Mouse (Mus musculus): Measurements from ENCODE around the gene Selenbp2. TPM values are rescaled to one million over a fixed set of nuclear protein-coding genes. Genes with fewer than 3 reads are reported as not detected.
"Not testable (repeated sequence)": the region's sequence is repeated elsewhere in the genome, so short reads cannot be mapped to it uniquely, and the experiment has no call there.

Gene Selenbp2
- 2.7 and 3.2 TPM in 2 replicates for polyA plus RNA-seq (2015; fragmentation: Nextera tagmentation; extraction: Ambion mirVana)

DNA sequence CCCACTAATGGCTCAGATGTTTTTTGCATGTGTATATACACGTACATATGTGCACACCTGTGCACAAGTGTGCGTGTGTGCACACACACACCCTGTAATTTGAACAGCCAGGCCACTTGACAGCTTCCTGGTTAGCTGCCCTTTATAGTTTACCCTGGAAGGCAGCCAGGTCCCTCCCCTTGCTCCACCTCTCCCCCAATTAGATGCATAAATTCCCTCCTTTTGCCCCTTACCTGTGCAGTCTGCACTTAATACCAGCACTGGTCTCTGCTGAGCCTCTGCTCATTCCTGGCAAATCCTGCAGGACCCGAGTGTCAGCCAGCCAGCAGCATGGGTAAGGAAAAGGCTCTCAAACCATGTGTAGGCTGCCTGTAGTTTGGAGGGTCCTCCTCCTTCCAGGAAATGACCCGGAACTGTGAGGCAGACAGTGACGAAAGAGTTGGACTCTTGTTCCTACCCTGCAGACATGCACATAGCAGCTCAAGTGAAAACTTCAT is at the start of gene Selenbp2:
Gene Selenbp2, plus strand, starts transcription at position 228 of the 497 bp plus-strand sequence.
- Histone ChIP-seq H3K4me2 (peak within 1 kb of the TSS; percentile 29), H3K9me3 (replicated peaks) (no peaks in the 10 kb centered on the region), H3K4me3 (replicated peaks) (no peak within 1 kb of the TSS), H3K9ac (no peak within 1 kb of the TSS), H3K27me3 (no peaks in the 10 kb centered on the region), H3K4me1 (peaks cover 16% of the 10 kb centered on the region), H3K36me3 (no peaks in the 10 kb centered on the region), H3K27ac (peak within 1 kb of the TSS; percentile 61; the same call in 1 of the 2 replicates)
- WGBS: 9% methylated on average over 5 of the region's 5 CpGs
- ATAC-seq (replicated peaks; ENCODE audit: low FRiP score): peak; percentile 48

DNA sequence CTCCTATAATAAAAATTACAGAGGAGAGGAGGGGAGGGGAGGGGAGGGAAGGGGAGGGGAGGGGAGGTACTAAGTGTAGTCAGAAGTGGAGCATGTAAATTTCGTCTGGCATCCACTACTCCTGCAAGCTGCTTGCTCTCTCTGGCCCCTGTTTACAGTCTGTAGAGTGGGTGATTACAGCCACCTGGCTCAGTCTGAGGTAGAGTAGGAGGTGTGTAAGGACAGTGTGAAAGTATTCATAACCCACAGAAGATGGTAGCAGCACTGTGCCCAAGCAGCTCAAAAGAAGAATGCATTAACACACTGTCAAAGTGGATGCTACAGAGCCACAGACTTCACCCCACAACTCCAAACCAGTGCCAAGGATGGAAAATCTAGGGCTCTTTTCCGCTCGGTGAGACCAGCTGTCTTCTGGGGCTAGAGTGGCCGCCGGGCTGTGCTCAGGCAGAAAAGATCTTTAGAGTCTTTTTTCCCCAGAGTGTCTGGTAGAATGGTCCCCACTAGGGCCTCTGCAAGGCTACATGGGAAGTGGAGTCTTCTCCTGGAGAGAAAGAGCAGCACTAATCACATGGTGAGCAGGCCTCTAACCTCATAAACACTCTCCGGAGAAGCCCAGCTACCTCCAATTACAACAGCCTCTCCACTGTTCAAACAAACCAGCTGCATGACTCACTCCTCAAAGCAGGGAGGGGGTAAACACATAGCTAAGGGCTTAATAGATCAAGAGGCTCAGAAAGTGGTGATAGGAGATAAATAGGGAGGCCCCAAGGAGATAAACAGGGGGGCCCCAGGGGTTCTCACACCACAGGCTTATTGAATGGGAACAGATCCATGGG is 44.4 kb upstream of the Selenbp2 start:
- Histone ChIP-seq H3K27me3 (no peaks in the 10 kb centered on the region), H3K27ac (peak overlapping the region; percentile 52), H3K4me3 (replicated peaks) (no peak overlapping the region), H3K36me3 (no peaks in the 10 kb centered on the region), H3K9ac (no peak overlapping the region), H3K9me3 (replicated peaks) (no peaks in the 10 kb centered on the region), H3K4me2 (0 out of 2 replicates have a peak overlapping the region, but pooled peaks have one; percentile 7), H3K4me1 (peaks cover 13% of the 10 kb centered on the region)
- ATAC-seq (replicated peaks; ENCODE audit: low FRiP score): peak; percentile 82
- 39% methylated on average over 6 of the region's 6 CpGs for WGBS

DNA sequence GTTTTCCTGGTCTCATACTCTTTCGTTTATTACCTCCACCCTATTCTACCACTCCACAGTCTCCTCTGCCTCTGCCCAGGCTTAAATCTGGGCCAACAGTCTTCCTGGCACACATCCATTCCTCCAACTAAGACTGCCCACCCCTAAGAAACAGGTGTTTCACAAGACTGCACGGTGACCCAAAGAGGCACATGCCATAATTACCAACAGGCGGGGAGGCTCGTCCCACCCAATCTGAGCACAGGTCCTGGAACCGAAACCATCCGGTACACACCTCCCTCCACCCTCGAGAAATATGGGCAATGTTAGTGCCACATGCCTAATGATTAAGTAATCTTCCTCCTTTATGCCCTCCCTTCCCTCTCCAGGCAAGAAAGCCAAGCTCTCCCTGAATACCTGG is 42.9 kb upstream of the Selenbp2 start:
- H3K4me2 ChIP-seq: no peak overlapping the region
- H3K9me3 ChIP-seq (replicated peaks): no peaks in the 10 kb centered on the region
- peaks cover 13% of the 10 kb centered on the region for H3K4me1 ChIP-seq
- H3K4me3 ChIP-seq (replicated peaks): no peak overlapping the region
- H3K9ac ChIP-seq: no peak overlapping the region
- no peak for ATAC-seq (replicated peaks; ENCODE audit: low FRiP score)
- no peaks in the 10 kb centered on the region for H3K36me3 ChIP-seq
- no peak overlapping the region for H3K27ac ChIP-seq
- 66% methylated on average over 7 of the region's 7 CpGs for WGBS
- no peaks in the 10 kb centered on the region for H3K27me3 ChIP-seq

DNA sequence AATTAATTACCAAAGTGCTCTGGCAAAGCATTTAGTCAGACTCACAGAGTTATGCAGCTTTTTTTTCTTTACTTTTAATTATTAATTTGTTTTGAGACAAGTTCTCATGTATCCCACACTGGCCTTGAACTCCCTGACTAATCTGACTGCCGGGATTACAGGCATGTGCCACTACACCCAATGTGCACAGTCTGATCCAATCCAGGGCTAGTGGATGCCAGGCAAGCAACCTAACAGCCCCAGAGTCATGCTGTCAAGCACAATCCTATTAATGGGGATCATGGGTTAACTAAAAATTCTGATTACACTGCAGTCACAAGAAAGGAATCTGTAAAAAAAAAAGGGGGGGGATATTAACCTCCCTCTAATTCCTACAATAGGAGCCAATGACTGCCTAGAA is 39.4 kb upstream of the Selenbp2 start:
- not testable (repeated sequence) for H3K9me3 ChIP-seq (replicated peaks); H3K9ac ChIP-seq; H3K27me3 ChIP-seq; H3K4me3 ChIP-seq (replicated peaks); H3K36me3 ChIP-seq; H3K27ac ChIP-seq; H3K4me2 ChIP-seq; ATAC-seq (replicated peaks; ENCODE audit: low FRiP score)
- peaks cover 19% of the 10 kb centered on the region for H3K4me1 ChIP-seq
- WGBS: 71% methylated on average over 1 of the region's 1 CpGs

DNA sequence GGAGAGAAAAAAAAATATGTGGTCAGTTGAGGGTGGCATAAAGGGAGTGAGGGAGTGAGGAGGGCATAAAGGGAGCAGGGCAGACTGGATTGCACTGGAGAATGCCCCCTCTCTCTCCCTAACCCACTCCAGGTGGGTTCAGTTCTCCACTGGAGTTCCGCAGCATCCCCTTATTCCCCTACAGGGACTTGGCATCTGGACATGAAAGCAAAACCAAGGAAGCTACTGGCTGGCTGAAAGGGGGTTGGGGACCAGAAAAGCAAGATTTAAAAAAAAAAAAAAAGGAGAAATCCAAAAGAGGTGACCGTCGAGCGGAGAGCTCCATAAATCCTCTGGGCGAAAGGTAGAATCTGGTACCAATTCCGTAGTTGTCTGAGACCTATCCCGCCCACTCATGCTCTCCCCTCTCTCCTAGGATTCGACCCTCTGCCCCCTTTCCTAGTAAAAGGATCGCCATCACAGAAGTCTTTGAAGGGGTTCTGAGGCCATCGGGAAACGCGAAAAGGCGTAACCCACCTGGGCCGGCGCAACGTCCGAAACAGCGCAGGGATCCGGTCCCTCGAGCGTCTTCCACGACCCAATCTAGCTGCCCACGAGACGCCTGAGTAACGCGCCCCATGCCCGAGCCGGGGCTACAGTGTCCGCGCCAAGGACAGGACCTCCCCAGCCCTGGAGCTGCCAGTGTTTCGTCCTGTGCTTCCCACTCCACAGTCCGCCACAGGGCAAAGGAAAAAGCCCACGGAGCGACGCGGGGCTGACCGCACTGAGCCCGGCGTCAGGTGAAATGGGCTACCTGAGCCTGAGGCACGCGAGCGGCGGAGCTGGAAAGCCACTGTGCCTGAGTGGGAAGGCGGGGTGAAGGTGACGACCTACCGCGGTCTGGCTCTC is 35.3 kb upstream of the Selenbp2 start:
- Histone ChIP-seq H3K9ac (peak overlapping the region; percentile 44; the same call in 1 of the 2 replicates), H3K4me1 (peaks cover 12% of the 10 kb centered on the region), H3K4me3 (replicated peaks) (peak overlapping the region; percentile 46), H3K4me2 (peak overlapping the region; percentile 78)
- H3K9me3 ChIP-seq (replicated peaks); ATAC-seq (replicated peaks; ENCODE audit: low FRiP score); H3K36me3 ChIP-seq; H3K27ac ChIP-seq; H3K27me3 ChIP-seq: not testable (repeated sequence)
- 1% methylated on average over 22 of the region's 47 CpGs for WGBS

DNA sequence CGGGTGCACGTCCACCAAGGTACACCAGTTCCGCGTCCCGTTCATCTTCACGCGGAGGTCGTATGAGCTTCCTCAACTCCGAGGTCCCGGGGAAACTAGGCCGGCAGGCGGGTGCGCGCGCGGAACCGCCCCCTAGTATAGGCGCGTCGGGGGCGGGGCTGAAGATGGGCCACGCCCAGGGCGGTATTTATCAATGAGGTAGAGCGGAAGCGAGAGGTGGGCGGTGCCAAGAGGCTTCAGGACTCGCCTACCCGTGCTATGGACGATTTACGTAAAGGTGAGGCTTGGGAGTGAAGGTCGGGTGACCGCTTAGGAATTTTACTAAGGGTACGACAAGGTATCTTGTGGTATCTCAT is 34.6 kb upstream of the Selenbp2 start, which contains the start of gene Tuft1:
Gene Tuft1, minus strand, starts transcription at position 133 of the 356 bp plus-strand sequence.
- Histone ChIP-seq H3K4me3 (replicated peaks) (peak within 1 kb of the TSS; percentile 46), H3K27ac (peak within 1 kb of the TSS; percentile 69), H3K9ac (peak within 1 kb of the TSS; percentile 44; the same call in 1 of the 2 replicates), H3K4me2 (peak within 1 kb of the TSS; percentile 78), H3K4me1 (peaks cover 12% of the 10 kb centered on the region)
- 0% methylated on average over 22 of the region's 33 CpGs for WGBS
- peak; percentile 96 for ATAC-seq (replicated peaks; ENCODE audit: low FRiP score)
- H3K9me3 ChIP-seq (replicated peaks); H3K27me3 ChIP-seq; H3K36me3 ChIP-seq: not testable (repeated sequence)

DNA sequence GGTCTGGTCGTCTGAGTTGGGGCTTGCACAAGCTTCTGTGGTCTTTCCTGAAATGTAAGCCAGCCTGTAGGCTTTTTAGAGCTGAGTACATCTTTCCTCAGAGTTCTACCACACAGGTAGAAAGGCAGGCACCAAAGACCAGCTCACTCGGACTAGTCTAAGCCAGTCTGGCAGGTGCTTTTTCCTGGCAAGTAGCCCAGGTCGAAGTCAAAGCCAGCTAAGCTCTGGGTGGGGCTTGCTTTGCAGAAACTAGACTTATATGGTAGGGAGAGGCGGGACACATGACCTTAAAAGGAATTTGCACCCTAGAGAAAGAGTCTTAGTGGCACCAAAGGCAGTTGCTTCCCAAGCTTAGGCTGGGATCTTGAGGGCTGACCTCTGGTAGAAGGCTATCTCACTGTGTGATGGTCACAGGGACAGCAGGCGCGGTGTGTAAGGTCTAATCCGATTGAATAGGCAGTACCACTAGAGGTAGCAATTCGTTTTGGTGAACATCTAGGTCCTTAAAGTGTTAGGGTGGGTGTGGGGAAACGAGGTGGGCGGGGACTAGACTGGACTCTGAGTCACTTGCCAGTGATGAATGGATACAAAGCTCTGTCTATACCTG is 34.1 kb upstream of the Selenbp2 start:
- Histone ChIP-seq H3K4me2 (peak overlapping the region; percentile 46), H3K4me1 (peaks cover 12% of the 10 kb centered on the region), H3K27ac (peak overlapping the region; percentile 69)
- not testable (repeated sequence) for H3K4me3 ChIP-seq (replicated peaks); H3K36me3 ChIP-seq; H3K9ac ChIP-seq; H3K9me3 ChIP-seq (replicated peaks); H3K27me3 ChIP-seq
- 27% methylated on average over 8 of the region's 10 CpGs for WGBS
- ATAC-seq (replicated peaks; ENCODE audit: low FRiP score): peak; percentile 82

DNA sequence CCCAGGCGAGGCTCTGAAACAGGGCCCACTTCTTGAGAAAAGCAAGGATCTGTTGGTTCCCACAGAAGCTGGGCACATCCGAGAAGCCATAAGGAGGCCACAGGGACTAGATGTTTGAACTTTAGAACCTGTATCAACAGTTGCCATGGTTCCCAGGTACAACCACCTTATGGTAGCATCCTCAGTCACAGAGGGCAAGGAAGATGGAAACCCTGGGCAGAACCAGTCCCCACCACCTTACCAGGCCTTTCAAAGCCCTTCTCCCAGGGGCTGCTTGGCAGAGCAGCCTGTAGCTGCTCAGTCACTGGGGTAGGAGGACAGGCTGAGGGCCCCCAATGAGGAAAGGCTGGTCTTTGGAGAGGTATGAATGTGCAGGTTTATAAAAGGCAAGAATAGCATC is 32.5 kb upstream of the Selenbp2 start:
- not testable (repeated sequence) for H3K4me2 ChIP-seq; H3K9me3 ChIP-seq (replicated peaks); H3K4me3 ChIP-seq (replicated peaks); H3K36me3 ChIP-seq; H3K27me3 ChIP-seq; H3K9ac ChIP-seq; ATAC-seq (replicated peaks; ENCODE audit: low FRiP score); H3K27ac ChIP-seq
- 93% methylated on average over 2 of the region's 2 CpGs for WGBS
- H3K4me1 ChIP-seq: peaks cover 12% of the 10 kb centered on the region

DNA sequence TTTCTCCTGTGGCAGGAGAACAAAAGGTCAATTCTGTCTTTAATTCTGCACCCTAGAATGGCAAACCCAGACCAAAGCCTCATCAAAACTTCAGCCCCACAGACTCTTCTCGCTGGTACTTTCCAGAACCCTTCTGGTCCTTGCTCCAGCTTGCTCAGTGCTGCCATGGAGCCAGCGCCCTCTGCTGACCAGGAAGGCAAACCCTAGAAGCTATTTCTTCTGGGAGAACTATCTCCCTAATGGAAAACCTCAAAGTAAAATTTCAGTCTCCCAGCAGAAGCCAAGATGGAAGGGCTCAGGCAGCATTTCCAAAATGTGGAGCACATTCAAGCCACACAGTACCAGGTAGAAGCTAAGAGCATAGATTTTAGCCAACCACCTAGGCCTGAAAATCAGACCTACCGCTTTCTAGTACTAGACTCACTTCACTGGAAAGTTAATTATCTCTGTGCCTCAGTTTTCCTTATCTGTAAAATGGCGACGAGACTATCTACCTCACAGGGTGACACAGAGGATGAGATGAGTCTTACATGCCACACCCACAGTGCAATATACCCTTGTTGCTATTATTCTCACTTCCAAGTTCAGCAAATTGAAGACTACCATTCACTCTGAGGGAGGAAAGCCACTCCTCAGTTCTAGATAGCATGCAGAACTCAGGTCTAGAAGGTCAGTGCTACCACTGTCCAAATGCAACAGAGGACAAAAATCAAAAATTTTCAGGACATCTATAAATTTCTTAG is 28.1 kb upstream of the Selenbp2 start:
- not testable (repeated sequence) for H3K4me3 ChIP-seq (replicated peaks); H3K9me3 ChIP-seq (replicated peaks); H3K36me3 ChIP-seq; H3K27me3 ChIP-seq; H3K4me2 ChIP-seq; H3K27ac ChIP-seq; H3K4me1 ChIP-seq; H3K9ac ChIP-seq
- ATAC-seq (replicated peaks; ENCODE audit: low FRiP score): peak; percentile 45; the same call in 1 of the 2 replicates
- WGBS: 52% methylated on average over 5 of the region's 5 CpGs

DNA sequence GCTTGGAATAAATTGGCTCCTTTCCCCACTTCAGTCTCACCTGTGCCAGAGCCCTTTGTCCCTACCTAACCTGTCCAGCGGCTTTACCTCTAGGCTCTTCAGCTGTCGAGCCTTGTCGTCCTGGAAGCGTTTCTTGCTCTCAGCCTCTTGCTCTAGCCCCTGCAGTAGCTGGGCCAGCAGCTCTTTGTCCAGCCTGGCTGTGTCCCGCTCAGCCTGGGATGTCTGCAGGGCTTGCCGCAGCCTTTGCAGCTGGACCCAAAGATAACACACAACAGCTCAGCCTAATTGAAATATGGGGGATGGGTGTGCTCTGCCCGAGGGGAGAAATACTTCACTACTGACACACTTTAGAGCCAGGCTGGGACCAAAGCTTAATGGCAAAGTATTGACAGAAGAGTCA is 27.5 kb upstream of the Selenbp2 start:
- not testable (repeated sequence) for H3K36me3 ChIP-seq; H3K9ac ChIP-seq; H3K27me3 ChIP-seq; H3K27ac ChIP-seq; H3K4me2 ChIP-seq; H3K4me3 ChIP-seq (replicated peaks); H3K9me3 ChIP-seq (replicated peaks); H3K4me1 ChIP-seq
- 34% methylated on average over 7 of the region's 7 CpGs for WGBS
- ATAC-seq (replicated peaks; ENCODE audit: low FRiP score): peak; percentile 60; the same call in 1 of the 2 replicates

DNA sequence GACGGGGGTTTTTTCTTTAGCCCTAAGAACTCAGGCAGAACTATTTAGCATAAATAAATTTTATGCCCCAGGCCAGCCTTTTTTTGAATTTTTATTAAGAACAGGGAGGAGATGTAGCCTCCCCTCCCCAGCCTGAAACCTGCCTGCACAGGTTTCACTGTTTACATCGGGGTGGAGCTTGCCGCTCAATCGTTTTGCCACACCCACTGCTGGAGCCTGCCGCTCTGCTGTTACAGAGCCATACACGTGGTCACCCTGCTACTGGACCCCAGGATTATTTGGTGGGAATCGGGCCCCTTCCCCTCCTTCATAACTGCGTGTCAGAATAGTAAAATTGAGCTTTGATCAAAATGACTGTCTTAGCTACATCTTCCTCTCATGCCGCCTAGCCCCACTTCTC is 18.3 kb upstream of the Selenbp2 start:
- not testable (repeated sequence) for H3K4me1 ChIP-seq; H3K27me3 ChIP-seq; H3K4me3 ChIP-seq (replicated peaks); ATAC-seq (replicated peaks; ENCODE audit: low FRiP score); H3K9ac ChIP-seq; H3K36me3 ChIP-seq; H3K27ac ChIP-seq; H3K9me3 ChIP-seq (replicated peaks); H3K4me2 ChIP-seq
- 81% methylated on average over 9 of the region's 9 CpGs for WGBS

All from kidney, embryonic 15.5 days (tissue).